Mouse (Mus musculus) left cerebral cortex, adult 2 months (tissue): ENCODE measurements at regions not wholly inside any gene's neighbourhood (a gene's known extent, or its start where the extent isn't known, plus 50 kb on each side); places are given as distances from the start of the nearest gene placed in this dataset.
"Not testable (repeated sequence)": the region's sequence is repeated elsewhere in the genome, so short reads cannot be mapped to it uniquely, and the experiment has no call there.

Experiments
- DNase-seq, 2 experiments: peaks; one replicate each; pipeline ENCODE4 v3.0.0; 2021 to 2022; ENCODE audit warnings: low spot score in 2 of 2, mixed read lengths in 1 of 2; ENCODE audit errors: extremely low spot score in 1 of 2
- H3K27ac ChIP-seq: fragments of 200-600 bp; 2 replicates; pipeline ENCODE4 v1.8.1; 2022
- H3K4me3 ChIP-seq: fragments of 200-600 bp; 2 replicates; pipeline ENCODE4 v1.8.1; 2022
- CTCF ChIP-seq: fragments of 200-600 bp; IDR thresholded peaks from 2 replicates; pipeline ENCODE4 v1.8.1; 2022; ENCODE audit warnings: antibody characterized with exemption, mild to moderate bottlenecking, moderate library complexity
- intact Hi-C: fragments of 180-260 bp; cut with DNase I; formaldehyde crosslinking; loops from one replicate; pipeline ENCODE4 v1.15.1; 2025

- Histone ChIP-seq H3K27ac (no peak overlapping the region), H3K4me3 (no peak overlapping the region)
- DNase-seq: no peak
- intact Hi-C loops: no loop called here
- no peak for TF ChIP-seq CTCF
These were observed 138.1 kb downstream of the Brms1l start for GRCm38 (mm10) chr12:55974262-55974661.

- H3K4me3 ChIP-seq, DNase-seq, H3K27ac ChIP-seq, intact Hi-C loops: not testable (repeated sequence)
These were observed 123.2 kb downstream of the Brms1l start for GRCm38 (mm10) chr12:55959319-55959718.

GRCm38 (mm10) chr12:55940566-55940965 is 104.4 kb downstream of the Brms1l start:
- DNase-seq: no peak
- intact Hi-C loops: no loop called here
- Histone ChIP-seq H3K4me3 (no peak overlapping the region), H3K27ac (no peak overlapping the region)
- no peak for TF ChIP-seq CTCF

- intact Hi-C loops: no loop called here
- Histone ChIP-seq H3K4me3 (no peak overlapping the region), H3K27ac (no peak overlapping the region)
- TF ChIP-seq CTCF: no peak
- no peak for DNase-seq
These were observed 103.4 kb downstream of the Brms1l start for GRCm38 (mm10) chr12:55939281-55940142.

- Histone ChIP-seq H3K27ac (no peak overlapping the region), H3K4me3 (no peak overlapping the region)
- DNase-seq: no peak
- intact Hi-C loops: no loop called here
- no peak for TF ChIP-seq CTCF
These were observed 98.0 kb downstream of the Brms1l start for GRCm38 (mm10) chr12:55934172-55934571.

GRCm38 (mm10) chr12:55933417-55933816 is 97.3 kb downstream of the Brms1l start:
- intact Hi-C loops: no loop called here
- TF ChIP-seq CTCF: no peak
- DNase-seq: no peak
- Histone ChIP-seq H3K4me3 (no peak overlapping the region), H3K27ac (no peak overlapping the region)

- no peak for DNase-seq
These were observed 94.3 kb downstream of the Brms1l start for GRCm38 (mm10) chr12:55930468-55930867.

GRCm38 (mm10) chr12:55926974-55927321 is 90.8 kb downstream of the Brms1l start:
- intact Hi-C loops: no loop called here
- DNase-seq: no peak
- Histone ChIP-seq H3K4me3 (no peak overlapping the region), H3K27ac (no peak overlapping the region)
- no peak for TF ChIP-seq CTCF

More at GRCm38 (mm10) chr12:55930468-55930867, 94.3 kb downstream of the Brms1l start:
- H3K4me3 ChIP-seq: no peak overlapping the region
- TF ChIP-seq CTCF: no peak
- no peak overlapping the region for H3K27ac ChIP-seq
- intact Hi-C loops: no loop called here

GRCm38 (mm10) chr12:55926276-55926973 is 90.3 kb downstream of the Brms1l start:
- intact Hi-C loops: no loop called here
- Histone ChIP-seq H3K4me3 (no peak overlapping the region), H3K27ac (no peak overlapping the region)
- TF ChIP-seq CTCF: no peak
- DNase-seq: no peak
